Mouse (Mus musculus) liver, embryonic 13.5 days (tissue): ENCODE measurements around the gene Ift22. TPM values are rescaled to one million over a fixed set of nuclear protein-coding genes. Genes with fewer than 3 reads are reported as not detected.

Source experiments
- ATAC-seq: fragments of 200-750 bp; cut with Nextera tagmentation; 2 replicates; pipeline ENCODE4 v1.8.0; 2017; ENCODE audit warnings: low read depth, mild to moderate bottlenecking, moderate number of reproducible peaks, moderate library complexity
- DNase-seq: peaks from one replicate; pipeline ENCODE4 v3.0.0; 2022
- H3K27ac ChIP-seq: fragments of 300-500 bp; sonication (generic); 2 replicates; pipeline ENCODE4 v1.5.1; 2015; ENCODE audit warnings: moderate library complexity, mild to moderate bottlenecking, inconsistent platforms
- H3K27me3 ChIP-seq: fragments of 300-500 bp; sonication (generic); 2 replicates; pipeline ENCODE4 v1.6.1; 2015; ENCODE audit warnings: mild to moderate bottlenecking, inconsistent platforms
- H3K36me3 ChIP-seq: fragments of 300-500 bp; sonication (generic); 2 replicates; pipeline ENCODE4 v1.6.1; 2015; ENCODE audit warnings: mild to moderate bottlenecking, inconsistent platforms
- H3K4me1 ChIP-seq: fragments of 300-500 bp; sonication (generic); replicated peaks from 2 replicates; pipeline ENCODE4 v1.6.1; 2015; ENCODE audit warnings: inconsistent platforms
- H3K4me2 ChIP-seq: fragments of 300-500 bp; sonication (generic); 2 replicates; pipeline ENCODE4 v1.6.1; 2015; ENCODE audit warnings: inconsistent platforms, mild to moderate bottlenecking, moderate library complexity
- H3K4me3 ChIP-seq: fragments of 300-500 bp; sonication (generic); replicated peaks from 2 replicates; pipeline ENCODE4 v1.5.1; 2015; ENCODE audit warnings: mild to moderate bottlenecking, inconsistent platforms
- H3K9ac ChIP-seq: fragments of 300-500 bp; sonication (generic); 2 replicates; pipeline ENCODE4 v1.6.1; 2015; ENCODE audit warnings: mild to moderate bottlenecking, inconsistent platforms
- H3K9me3 ChIP-seq: fragments of 300-500 bp; sonication (generic); replicated peaks from 2 replicates; pipeline ENCODE4 v1.6.1; 2016; ENCODE audit warnings: inconsistent platforms
- WGBS: fragments of 180-500 bp; shearing (Covaris S2); methylation state at CpG from one replicate; pipeline ENCODE4 v1.1.7; 2015; ENCODE audit not compliant: insufficient replicate concordance; 5-methylcytosine and 5-hydroxymethylcytosine counted together
- polyA plus RNA-seq: library from polyadenylated mRNA; unstranded; fragments of >200 nt; fragmentation: Nextera tagmentation; extraction: Ambion mirVana; gene quantifications from 2 replicates; pipeline ENCODE4 v1.2.1, GENCODE M21; 2015

The Ift22 gene
- polyA plus RNA-seq, 1 experiment from 2014 or later = 13.7 TPM

GRCm38 (mm10) chr5:136962966-136963540 lies 55.1 kb downstream of the Ift22 start:
- H3K27ac ChIP-seq = peak overlapping the region; percentile 94
- peaks cover 72% of the 10 kb centered on the region for H3K4me1 ChIP-seq
- H3K9ac ChIP-seq = peak overlapping the region; percentile 84
- no peaks in the 10 kb centered on the region for H3K9me3 ChIP-seq
- WGBS = 74% methylated on average over 8 of the region's 8 CpGs
- H3K4me3 ChIP-seq = peak overlapping the region; percentile 75
- no peak for ATAC-seq
- H3K4me2 ChIP-seq = peak overlapping the region; percentile 82
- no peaks in the 10 kb centered on the region for H3K27me3 ChIP-seq
- DNase-seq = no peak
- peaks cover 41% of the 10 kb centered on the region for H3K36me3 ChIP-seq

Other genes with a start within 250 kb of the Ift22 start
- not detected in 2 replicates for gene Myl10, start 215.0 kb upstream of the Ift22 start, polyA plus RNA-seq
- 1.3 and 1.8 TPM in 2 replicates for gene Col26a1, start 24.9 kb upstream of the Ift22 start, polyA plus RNA-seq
- gene Fis1, start 45.1 kb downstream of the Ift22 start, polyA plus RNA-seq = 190 and 196 TPM in 2 replicates
- gene Cldn15, start 58.5 kb downstream of the Ift22 start, polyA plus RNA-seq = 2.3 and 3.0 TPM in 2 replicates
- 12.8 and 13.7 TPM in 2 replicates for gene Plod3, start 78.9 kb downstream of the Ift22 start, polyA plus RNA-seq
- 57.8 and 61.7 TPM in 2 replicates for gene Znhit1, start 79.9 kb downstream of the Ift22 start, polyA plus RNA-seq
- not detected in 2 replicates for gene Vgf, start 118.2 kb downstream of the Ift22 start, polyA plus RNA-seq
- gene Ap1s1, start 138.0 kb downstream of the Ift22 start, polyA plus RNA-seq = 109 and 114 TPM in 2 replicates
- gene Serpine1, start 164.1 kb downstream of the Ift22 start, polyA plus RNA-seq = 0.05 TPM in 1 of 2 replicates, not detected in the other
- 8.4 and 9.9 TPM in 2 replicates for gene Trim56, start 208.1 kb downstream of the Ift22 start, polyA plus RNA-seq
- gene Muc3, start 241.2 kb downstream of the Ift22 start, polyA plus RNA-seq = not detected in 2 replicates